Mouse (Mus musculus) CH12.LX (cell line): ENCODE measurements at regions not wholly inside any gene's neighbourhood (a gene's known extent, or its start where the extent isn't known, plus 50 kb on each side); places are given as distances from the start of the nearest gene placed in this dataset.

Experiments used
- DNase-seq: peaks from one replicate; pipeline ENCODE4 v3.0.0-alpha.2; 2013; ENCODE audit errors: extremely low read depth
- H3K27ac ChIP-seq: 2 replicates; pipeline ENCODE4 v1.5.1; 2012; ENCODE audit warnings: low read depth, mild to moderate bottlenecking, control low read depth, moderate library complexity; ENCODE audit not compliant: insufficient read depth
- H3K27me3 ChIP-seq: replicated peaks from 2 replicates; pipeline ENCODE3; 2012; ENCODE audit warnings: inconsistent platforms
- H3K36me3 ChIP-seq, 2 experiments: replicated peaks in 1 of 2; 2 replicates each; pipeline versions ENCODE3 to v1.6.1; 2012; ENCODE audit warnings: inconsistent platforms in 1 of 2, low read length in 1 of 2, mild to moderate bottlenecking in 1 of 2, mixed read lengths in 1 of 2, moderate library complexity in 1 of 2; ENCODE audit not compliant: control insufficient read depth in 1 of 2, insufficient read depth in 1 of 2
- H3K4me1 ChIP-seq, 2 experiments: 2 replicates each; pipeline ENCODE4 v1.6.1; 2012; ENCODE audit warnings: inconsistent platforms in 1 of 2, moderate library complexity in 1 of 2; ENCODE audit not compliant: insufficient read depth in 2 of 2, control insufficient read depth in 1 of 2
- H3K4me2 ChIP-seq: 2 replicates; pipeline ENCODE4 v1.6.1; 2012; ENCODE audit warnings: low read depth, mild to moderate bottlenecking, control low read depth; ENCODE audit not compliant: poor library complexity, insufficient read depth, severe bottlenecking
- H3K4me3 ChIP-seq, 3 experiments: fragments of 150-350 bp in 1 of 3; sonication (generic) in 1 of 3; replicated peaks in 1 of 3; 2 replicates each; pipeline versions ENCODE3 to v1.5.1; 2011 to 2012; ENCODE audit warnings: low read depth in 2 of 3, low read length in 2 of 3, mild to moderate bottlenecking in 2 of 3, moderate library complexity in 2 of 3, control low read depth in 1 of 3, improper control_type of control experiment in 1 of 3, inconsistent platforms in 1 of 3, mixed read lengths in 1 of 3; ENCODE audit not compliant: poor library complexity in 1 of 3
- H3K79me2 ChIP-seq: replicated peaks from 2 replicates; pipeline ENCODE4 v1.6.1; 2012; ENCODE audit warnings: mild to moderate bottlenecking, moderate library complexity; ENCODE audit not compliant: control insufficient read depth, poor library complexity, insufficient read depth, severe bottlenecking; ENCODE audit errors: extremely low read depth
- H3K9ac ChIP-seq: 2 replicates; pipeline ENCODE4 v1.6.1; 2012; ENCODE audit warnings: low read depth, mild to moderate bottlenecking, control low read depth, moderate library complexity; ENCODE audit not compliant: insufficient read depth
- H3K9me3 ChIP-seq: replicated peaks from 2 replicates; pipeline ENCODE3; 2012; ENCODE audit warnings: low read length, inconsistent platforms, mixed read lengths
- BHLHE40 ChIP-seq: IDR thresholded peaks from 2 replicates; pipeline ENCODE4 v1.6.1; 2011; ENCODE audit warnings: mild to moderate bottlenecking, low read depth, low read length, improper control_type of control experiment
- CTCF ChIP-seq, 2 experiments: IDR thresholded peaks in 1 of 2; conservative IDR thresholded peaks in 1 of 2; 2 replicates each; pipeline ENCODE4 v1.5.1; 2011 to 2012; ENCODE audit warnings: low read depth in 2 of 2, low read length in 2 of 2, improper control_type of control experiment in 1 of 2, inconsistent platforms in 1 of 2, mild to moderate bottlenecking in 1 of 2, moderate library complexity in 1 of 2
- E2F4 ChIP-seq: IDR thresholded peaks from 2 replicates; pipeline ENCODE4 v1.6.1; 2011; ENCODE audit warnings: low read depth, low read length, improper control_type of control experiment; ENCODE audit not compliant: insufficient replicate concordance
- EP300 ChIP-seq: IDR thresholded peaks from 2 replicates; pipeline ENCODE4 v1.6.1; 2011; ENCODE audit warnings: low read length, improper control_type of control experiment
- HCFC1 ChIP-seq: IDR thresholded peaks from 2 replicates; pipeline ENCODE4 v1.6.1; 2012; ENCODE audit warnings: low read depth, mild to moderate bottlenecking, inconsistent platforms, low read length, improper control_type of control experiment
- IRF4 ChIP-seq: IDR thresholded peaks from 2 replicates; pipeline ENCODE4 v1.6.1; 2014; ENCODE audit warnings: low read depth, mild to moderate bottlenecking, inconsistent platforms, low read length, improper control_type of control experiment
- JUN ChIP-seq: IDR thresholded peaks from 2 replicates; pipeline ENCODE4 v1.6.1; 2011; ENCODE audit warnings: low read depth, mild to moderate bottlenecking, low read length, improper control_type of control experiment, moderate library complexity; ENCODE audit not compliant: insufficient read depth
- KAT2A ChIP-seq: IDR thresholded peaks from 2 replicates; pipeline ENCODE4 v1.6.1; 2012; ENCODE audit warnings: low read length, improper control_type of control experiment, inconsistent platforms; ENCODE audit not compliant: insufficient replicate concordance
- MXI1 ChIP-seq: IDR thresholded peaks from 2 replicates; pipeline ENCODE4 v1.6.1; 2011; ENCODE audit warnings: mild to moderate bottlenecking, low read depth, low read length, improper control_type of control experiment
- RAD21 ChIP-seq: IDR thresholded peaks from 2 replicates; pipeline ENCODE4 v1.6.1; 2011; ENCODE audit warnings: low read depth, mild to moderate bottlenecking, low read length, improper control_type of control experiment, moderate library complexity
- SIN3A ChIP-seq: IDR thresholded peaks from 2 replicates; pipeline ENCODE4 v1.6.1; 2012; ENCODE audit warnings: low read length, improper control_type of control experiment, inconsistent platforms
- SMC3 ChIP-seq: IDR thresholded peaks from 2 replicates; pipeline ENCODE4 v1.6.1; 2011; ENCODE audit warnings: low read depth, low read length, improper control_type of control experiment
- TBP ChIP-seq: conservative IDR thresholded peaks from 2 replicates; pipeline ENCODE4 v1.6.1; 2011; ENCODE audit warnings: low read depth, low read length, improper control_type of control experiment
- USF1 ChIP-seq: IDR thresholded peaks from 2 replicates; pipeline ENCODE4 v1.6.1; 2014; ENCODE audit warnings: low read depth, mild to moderate bottlenecking, inconsistent platforms, low read length, improper control_type of control experiment
- ZC3H11A ChIP-seq: IDR thresholded peaks from 2 replicates; pipeline ENCODE4 v1.6.1; 2012; ENCODE audit warnings: low read depth, mild to moderate bottlenecking, inconsistent platforms, low read length, improper control_type of control experiment
- ZMIZ1 ChIP-seq: IDR thresholded peaks from 2 replicates; pipeline ENCODE4 v1.6.1; 2012; ENCODE audit warnings: low read depth, mild to moderate bottlenecking, inconsistent platforms, low read length, improper control_type of control experiment
- dilution Hi-C: fragments of 300-500 bp; cut with MboI; formaldehyde crosslinking; loops from 2 replicates; pipeline ENCODE4 v1.14.3; 2020; ENCODE audit warnings: low sequenced_read_pairs; ENCODE audit not compliant: extremely low pct_unique_long_range_greater_than_20kb, extremely low pct_ligation_motif_present
- in situ Hi-C: fragments of 300-500 bp; cut with MboI; formaldehyde crosslinking; loops from 3 replicates; pipeline ENCODE4 v1.14.3; 2019; ENCODE audit warnings: low sequenced_read_pairs, low pct_ligation_motif_present, low pct_unique_long_range_greater_than_20kb, mixed read lengths

DNA sequence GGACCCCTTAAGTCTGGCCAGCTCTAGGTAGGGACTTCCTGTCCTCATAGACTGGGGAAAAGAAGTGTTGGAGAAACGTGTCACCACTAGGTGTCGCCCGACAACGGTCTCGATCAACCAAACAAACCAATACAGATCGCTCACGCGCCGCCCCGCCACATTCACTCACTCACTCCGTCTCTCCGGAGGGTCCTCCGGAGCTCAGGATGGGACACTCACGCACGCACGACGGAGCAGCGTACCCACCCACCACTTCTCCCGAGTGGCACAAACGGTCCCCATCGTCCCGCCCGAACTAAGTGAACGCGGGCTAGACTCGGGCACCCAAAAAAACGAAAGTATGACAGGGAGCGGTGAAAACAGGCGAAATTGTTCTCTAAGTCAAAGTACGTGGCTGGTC is 65.0 kb upstream of the Cr2 start:
- no peaks in the 10 kb centered on the region for H3K79me2 ChIP-seq
- no peak overlapping the region for H3K27ac ChIP-seq
- H3K9me3 ChIP-seq, result no peaks in the 10 kb centered on the region
- H3K9ac ChIP-seq, result no peak overlapping the region
- no peaks in the 10 kb centered on the region for H3K4me1 ChIP-seq
- peak; percentile 100 for DNase-seq
- H3K36me3 ChIP-seq, result no peaks in the 10 kb centered on the region
- no peak for TF ChIP-seq TBP
- TF ChIP-seq ZMIZ1, result no peak
- no peak for TF ChIP-seq E2F4
- TF ChIP-seq HCFC1, result no peak
- no peak for TF ChIP-seq USF1
- no peak for TF ChIP-seq IRF4
- TF ChIP-seq, all 38 proteins: peak for 0
- Histone ChIP-seq H3K4me2 (no peak overlapping the region), H3K4me3 (peak overlapping the region in 1 of 3 experiments; percentile 20), H3K27me3 (no peaks in the 10 kb centered on the region)
- dilution Hi-C loops, result no loop called here
- in situ Hi-C loops, result no loop called here

DNA sequence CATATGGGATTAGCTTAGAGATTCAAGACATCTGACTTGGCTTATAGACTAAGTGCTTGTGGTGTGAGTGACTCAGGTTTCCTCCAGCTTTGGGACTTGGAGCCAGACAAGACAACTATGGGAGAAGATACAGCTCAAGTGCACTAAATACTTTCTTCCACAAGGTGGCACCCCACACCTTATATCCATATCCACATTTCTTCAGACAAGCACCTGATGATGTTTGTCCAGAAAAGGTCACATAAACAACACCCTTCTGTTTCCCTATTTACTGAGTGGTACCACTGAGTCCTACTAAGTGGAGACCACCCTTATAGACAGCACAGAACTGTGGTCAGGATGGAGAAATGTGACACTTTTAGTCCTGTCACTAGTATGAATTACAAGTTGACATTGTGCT is 56.1 kb upstream of the Cr2 start:
- H3K4me2 ChIP-seq, result no peak overlapping the region
- no peaks in the 10 kb centered on the region for H3K4me1 ChIP-seq
- H3K79me2 ChIP-seq, result no peaks in the 10 kb centered on the region
- no peaks in the 10 kb centered on the region for H3K36me3 ChIP-seq
- no peaks in the 10 kb centered on the region for H3K27me3 ChIP-seq
- no peaks in the 10 kb centered on the region for H3K9me3 ChIP-seq
- TF ChIP-seq CTCF (conservative IDR thresholded peaks at IDR 0.05 in 1 of 2, IDR thresholded peaks at IDR 0.05 in 1 of 2; ENCODE audit: low read depth in 2 of 2, low read length in 2 of 2) (peak; percentile 64 to 77), RAD21 (peak; percentile 78), SMC3 (peak; percentile 79), ZC3H11A (no peak), MXI1 (no peak), BHLHE40 (no peak)
- TF ChIP-seq, all 38 proteins: peak for 3
- DNase-seq, result peak; percentile 62
- in situ Hi-C loops (no loop called here), dilution Hi-C loops (no loop called here)
- Histone ChIP-seq H3K4me3 (no peak overlapping the region), H3K9ac (no peak overlapping the region), H3K27ac (no peak overlapping the region)

DNA sequence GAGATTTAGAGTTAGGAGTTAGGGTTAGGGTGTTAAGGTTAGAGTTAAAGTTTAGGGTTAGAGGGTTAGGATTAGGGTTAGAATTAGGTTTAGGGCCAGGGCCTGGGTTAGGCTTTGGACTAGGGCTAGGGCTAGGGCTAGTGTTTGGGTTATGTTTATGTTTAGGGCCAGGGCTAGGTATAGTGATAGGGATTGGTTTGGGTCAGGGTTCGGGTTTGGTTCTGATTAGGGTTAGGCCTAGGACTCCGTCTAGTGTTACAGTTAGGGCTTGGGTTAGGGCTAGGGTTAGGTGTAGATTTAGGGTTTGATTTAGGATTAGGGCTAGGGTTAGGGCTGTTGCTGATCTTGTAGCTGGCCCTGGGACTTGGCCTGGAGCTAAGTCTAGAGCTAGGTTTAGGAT is 50.5 kb upstream of the Cr2 start:
- no peaks in the 10 kb centered on the region for H3K79me2 ChIP-seq
- TF ChIP-seq JUN (no peak), ZMIZ1 (no peak), KAT2A (no peak), CTCF (conservative IDR thresholded peaks at IDR 0.05 in 1 of 2, IDR thresholded peaks at IDR 0.05 in 1 of 2; ENCODE audit: low read depth in 2 of 2, low read length in 2 of 2) (no peak), HCFC1 (no peak), SIN3A (no peak), EP300 (no peak), TBP (no peak)
- no peaks in the 10 kb centered on the region for H3K36me3 ChIP-seq
- no peak overlapping the region for H3K4me3 ChIP-seq
- H3K27me3 ChIP-seq, result no peaks in the 10 kb centered on the region
- no peak overlapping the region for H3K4me2 ChIP-seq
- H3K4me1 ChIP-seq, result no peaks in the 10 kb centered on the region
- H3K9ac ChIP-seq, result no peak overlapping the region
- no peaks in the 10 kb centered on the region for H3K9me3 ChIP-seq
- no peak for DNase-seq
- H3K27ac ChIP-seq, result no peak overlapping the region
- in situ Hi-C loops (no loop called here), dilution Hi-C loops (no loop called here)
